Mouse (Mus musculus): Measurements from ENCODE around the gene Aym1. TPM values are rescaled to one million over a fixed set of nuclear protein-coding genes. Genes with fewer than 3 reads are reported as not detected.

Aym1 gene
- polyA plus RNA-seq (2021; fragmentation: Nextera tagmentation): not detected in 2 replicates
- long read RNA-seq, experiment 1: 0 reads
- long read RNA-seq, experiment 2: 0 reads

DNA sequence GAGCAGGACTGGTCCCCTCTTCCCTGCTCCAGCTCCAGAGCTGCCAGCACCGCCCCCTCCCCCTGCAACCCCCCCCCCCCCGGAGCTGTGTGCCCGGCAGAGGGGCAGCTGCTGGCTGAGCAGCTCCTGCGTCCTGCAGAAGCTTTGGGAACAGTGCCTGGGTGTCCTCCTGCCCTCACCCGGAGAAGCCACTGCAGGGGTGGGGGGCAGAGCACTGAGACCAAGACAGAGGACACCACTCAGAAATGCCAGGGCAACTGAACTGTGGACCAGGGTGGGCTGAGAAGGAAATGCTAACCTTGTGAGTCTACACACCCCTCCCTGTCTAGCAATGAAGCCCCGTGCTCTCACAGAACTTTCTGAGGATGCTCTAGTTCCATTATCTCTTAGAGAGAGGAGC is at the start of gene Aym1:
Gene Aym1, plus strand, starts transcription at position 109 of the 400 bp plus-strand sequence.

DNA sequence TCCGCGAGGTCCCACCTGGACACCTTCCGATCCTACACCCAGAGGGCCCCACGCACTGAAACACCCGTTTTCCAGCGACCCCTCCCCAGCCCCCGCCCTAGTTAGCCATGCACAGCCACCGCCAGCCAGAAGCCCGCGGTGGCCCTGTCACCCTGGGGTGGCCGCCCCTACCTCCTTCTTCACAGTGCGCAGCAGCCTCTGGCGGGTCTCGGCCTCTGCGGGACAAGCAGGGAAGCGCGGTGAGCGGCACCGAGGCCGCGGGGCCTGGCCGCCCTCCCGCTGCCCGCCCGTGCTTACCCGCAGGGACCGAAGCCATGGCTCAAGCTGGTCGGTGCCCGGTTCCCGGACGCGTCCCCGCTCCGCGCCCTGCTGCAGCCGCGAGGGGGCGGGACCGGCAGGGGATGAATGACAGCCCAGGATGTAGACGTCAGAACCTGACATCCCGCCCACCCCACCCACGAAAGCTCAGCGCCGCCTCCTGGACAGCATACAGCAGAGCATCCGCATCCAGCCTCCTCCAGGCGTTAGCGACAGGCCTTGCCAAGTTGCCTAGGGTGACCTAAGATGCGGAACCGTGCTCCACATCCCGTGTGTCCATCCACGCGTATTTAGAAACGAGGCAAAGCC is 46.6 kb upstream of the Aym1 start, which contains the start of gene Sgsm1:
Gene Sgsm1, minus strand, starts transcription at position 410 of the 627 bp plus-strand sequence.

Small RNA genes within 50 kb of the gene (microRNA-seq; reads per million reads assigned to microRNA genes)
- not detected for gene Mir7229
- gene Mir7230: not detected

Other genes starting within 250 kb of the Aym1 start
- 12.3 and 13.9 TPM in 2 replicates for gene 2900026A02Rik, start 136.1 kb upstream of the Aym1 start, polyA plus RNA-seq (2021; fragmentation: Nextera tagmentation)
- 0.08 TPM in 1 of 2 replicates, not detected in the other for gene Tmem211, start 130.4 kb upstream of the Aym1 start, polyA plus RNA-seq (2021; fragmentation: Nextera tagmentation)
- 17.4 and 19.1 TPM in 2 replicates for gene Sgsm1, start 46.5 kb upstream of the Aym1 start, polyA plus RNA-seq (2021; fragmentation: Nextera tagmentation)
- 23.4 and 24.5 TPM in 2 replicates for gene Wscd2, start 133.0 kb downstream of the Aym1 start, polyA plus RNA-seq (2021; fragmentation: Nextera tagmentation)

Measured in layer of hippocampus, adult 6 months (tissue).